Mouse (Mus musculus) heart, embryonic 16.5 days (tissue): ENCODE measurements around the gene Insl3. TPM values are rescaled to one million over a fixed set of nuclear protein-coding genes. Genes with fewer than 3 reads are reported as not detected.
"Not testable (repeated sequence)": the region's sequence is repeated elsewhere in the genome, so short reads cannot be mapped to it uniquely, and the experiment has no call there.

Source experiments
- ATAC-seq: fragments of 200-750 bp; cut with Nextera tagmentation; replicated peaks from 2 replicates; pipeline ENCODE4 v1.8.0; 2017; ENCODE audit warnings: moderate number of reproducible peaks; ENCODE audit not compliant: insufficient read depth, low FRiP score; ENCODE audit errors: extremely low read depth
- H3K27ac ChIP-seq: fragments of 300-500 bp; sonication (generic); 2 replicates; pipeline ENCODE4 v1.5.1; 2014; ENCODE audit warnings: mild to moderate bottlenecking, low read length, control low read depth, moderate library complexity
- H3K27me3 ChIP-seq: fragments of 300-500 bp; sonication (generic); 2 replicates; pipeline ENCODE4 v1.6.1; 2014; ENCODE audit warnings: low read length, mixed read lengths; ENCODE audit not compliant: control insufficient read depth, insufficient read depth
- H3K36me3 ChIP-seq: fragments of 300-500 bp; sonication (generic); 2 replicates; pipeline ENCODE4 v1.6.1; 2014; ENCODE audit not compliant: control insufficient read depth, insufficient read depth
- H3K4me1 ChIP-seq: fragments of 300-500 bp; sonication (generic); 2 replicates; pipeline ENCODE4 v1.6.1; 2014; ENCODE audit warnings: low read length, mixed read lengths; ENCODE audit not compliant: control insufficient read depth, insufficient read depth
- H3K4me2 ChIP-seq: fragments of 300-500 bp; sonication (generic); 2 replicates; pipeline ENCODE4 v1.6.1; 2014; ENCODE audit warnings: low read depth, mild to moderate bottlenecking, control low read depth, low read length
- H3K4me3 ChIP-seq: fragments of 300-500 bp; sonication (generic); 2 replicates; pipeline ENCODE4 v1.5.1; 2014; ENCODE audit warnings: mild to moderate bottlenecking, control low read depth, low read length
- H3K9ac ChIP-seq: fragments of 300-500 bp; sonication (generic); 2 replicates; pipeline ENCODE4 v1.6.1; 2014; ENCODE audit warnings: low read length, control low read depth
- H3K9me3 ChIP-seq: fragments of 300-500 bp; sonication (generic); replicated peaks from 2 replicates; pipeline ENCODE4 v1.6.1; 2016; ENCODE audit warnings: low read length; ENCODE audit not compliant: control insufficient read depth
- WGBS: fragments of 180-500 bp; shearing (Covaris S2); extraction: QIAGEN DNeasy Blood & Tissue Kit; methylation state at CpG from one replicate; pipeline ENCODE4 v1.1.7; 2014; 5-methylcytosine and 5-hydroxymethylcytosine counted together
- polyA plus RNA-seq: library from polyadenylated mRNA; unstranded; fragments of >200 nt; fragmentation: Nextera tagmentation; extraction: Ambion mirVana; gene quantifications from 2 replicates; pipeline ENCODE4 v1.2.1, GENCODE M21; 2015

Gene Insl3
- polyA plus RNA-seq, 1 experiment from 2014 or later: 3.4 TPM

DNA sequence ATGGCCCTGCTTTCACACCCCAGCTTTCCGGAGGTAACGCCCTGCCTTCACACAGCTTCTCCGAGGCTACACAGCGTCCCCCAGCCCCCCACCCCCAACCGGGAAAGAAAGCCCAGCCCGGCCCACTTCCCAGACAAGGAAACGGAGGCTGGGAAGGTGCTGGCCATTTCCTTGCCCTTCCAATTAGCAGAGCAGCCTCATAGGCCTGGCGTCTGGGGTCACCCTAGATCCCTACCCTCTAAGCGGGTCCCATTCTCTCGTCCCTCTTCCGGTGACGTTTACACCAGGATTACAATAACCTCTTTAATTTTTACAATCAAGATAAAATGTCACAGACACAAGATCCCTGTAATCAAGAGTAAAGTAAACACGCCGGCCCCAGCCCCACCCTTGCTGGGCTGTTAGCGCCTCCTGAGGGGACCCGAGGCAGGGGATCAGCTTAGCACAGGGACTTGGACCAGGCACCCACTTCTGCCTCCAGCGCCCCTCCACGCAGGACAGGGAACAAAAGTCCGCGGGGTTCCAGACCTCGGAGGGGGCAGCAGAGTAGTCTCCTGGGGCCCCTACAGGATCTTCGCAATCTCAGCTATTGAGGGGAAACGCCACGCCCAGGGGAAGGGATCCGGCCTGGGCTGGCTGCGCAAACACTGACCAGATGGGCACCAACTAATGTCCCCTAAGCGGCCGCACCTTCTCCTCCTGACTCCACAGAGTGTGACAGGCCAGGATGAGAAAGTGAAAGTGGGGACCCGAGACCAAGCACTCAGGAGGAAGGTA, 11.7 kb downstream of the Insl3 start:
- Histone ChIP-seq H3K4me3 (peak overlapping the region; percentile 53), H3K4me1 (peaks cover 8% of the 10 kb centered on the region), H3K27ac (no peak overlapping the region; the same call in 1 of the 2 replicates), H3K9me3 (no peaks in the 10 kb centered on the region), H3K4me2 (peak overlapping the region; percentile 70), H3K27me3 (peaks cover 38% of the 10 kb centered on the region), H3K36me3 (no peaks in the 10 kb centered on the region), H3K9ac (peak overlapping the region; percentile 63)
- peak; percentile 26; the same call in 1 of the 2 replicates for ATAC-seq
- 6% methylated on average over 29 of the region's 29 CpGs for WGBS

GRCm38 (mm10) chr8:71701414-71702086, 12.5 kb downstream of the Insl3 start, which contains the start of gene B3gnt3:
B3gnt3 (minus strand) TSS chr8:71701789.
- 12% methylated on average over 33 of the region's 34 CpGs for WGBS
- peak; percentile 14; the same call in 1 of the 2 replicates for ATAC-seq
- H3K9me3 ChIP-seq: no peaks in the 10 kb centered on the region

GRCm38 (mm10) chr8:71702087-71702432, 13.0 kb downstream of the Insl3 start:
- no peak for ATAC-seq
- H3K9me3 ChIP-seq: no peaks in the 10 kb centered on the region
- peaks cover 40% of the 10 kb centered on the region for H3K27me3 ChIP-seq
- H3K4me2 ChIP-seq: no peak overlapping the region
- H3K36me3 ChIP-seq: no peaks in the 10 kb centered on the region
- peak overlapping the region; percentile 53; the same call in 1 of the 2 replicates for H3K4me3 ChIP-seq
- no peak overlapping the region for H3K9ac ChIP-seq
- peaks cover 8% of the 10 kb centered on the region for H3K4me1 ChIP-seq
- H3K27ac ChIP-seq: no peak overlapping the region
- WGBS: 29% methylated on average over 4 of the region's 4 CpGs

More at GRCm38 (mm10) chr8:71701414-71702086, 12.5 kb downstream of the Insl3 start, which contains the start of gene B3gnt3:
- Histone ChIP-seq H3K4me2 (peak within 1 kb of the TSS; percentile 70), H3K4me3 (peak within 1 kb of the TSS; percentile 53), H3K36me3 (no peaks in the 10 kb centered on the region), H3K27me3 (peaks cover 38% of the 10 kb centered on the region), H3K4me1 (peaks cover 8% of the 10 kb centered on the region), H3K27ac (no peak within 1 kb of the TSS; the same call in 1 of the 2 replicates), H3K9ac (peak within 1 kb of the TSS; percentile 63)

DNA sequence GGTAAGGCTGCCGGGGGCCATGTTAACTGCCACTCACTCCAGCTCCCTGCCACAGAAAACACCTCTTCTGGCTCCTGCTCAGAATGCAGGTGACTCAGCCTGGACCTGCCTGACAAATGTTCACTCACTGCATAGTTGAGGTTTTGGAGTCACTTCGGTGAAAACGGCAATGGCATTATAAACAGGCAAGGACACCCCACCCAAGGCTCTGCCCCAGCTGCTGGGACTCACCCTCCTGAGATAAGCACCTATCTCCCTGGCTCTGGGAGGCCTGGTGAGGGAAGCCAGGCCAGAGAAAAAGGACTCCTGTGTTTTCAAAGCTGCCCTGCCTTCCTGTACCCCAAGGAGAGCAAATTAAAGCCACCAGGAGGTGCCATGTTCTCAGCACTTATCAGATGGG, 13.9 kb downstream of the Insl3 start:
- Histone ChIP-seq H3K36me3 (no peaks in the 10 kb centered on the region), H3K4me2 (no peak overlapping the region), H3K9ac (no peak overlapping the region), H3K27me3 (peaks cover 44% of the 10 kb centered on the region), H3K4me1 (peaks cover 8% of the 10 kb centered on the region), H3K9me3 (no peaks in the 10 kb centered on the region), H3K27ac (no peak overlapping the region), H3K4me3 (no peak overlapping the region)
- WGBS: 63% methylated on average over 3 of the region's 3 CpGs
- no peak for ATAC-seq

DNA sequence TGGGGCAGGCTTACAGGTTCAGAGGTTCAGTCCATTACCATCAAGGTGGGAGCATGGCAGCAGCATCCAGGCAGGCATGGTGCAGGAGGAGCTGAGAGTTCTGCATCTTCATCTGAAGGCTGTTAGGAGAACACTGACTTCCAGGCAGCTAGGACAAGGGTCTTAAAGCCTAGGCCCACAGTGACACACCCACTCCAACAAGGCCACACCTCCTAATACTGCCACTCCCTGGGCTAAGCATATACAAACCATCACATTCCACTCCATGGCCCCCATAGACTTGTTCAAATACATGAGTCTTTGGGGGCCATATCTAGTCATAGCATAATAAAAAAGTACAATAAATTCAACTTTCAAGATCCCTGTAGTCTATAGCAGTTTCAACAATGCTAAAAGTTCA, 14.4 kb downstream of the Insl3 start:
- not testable (repeated sequence) for H3K27ac ChIP-seq, ATAC-seq, H3K4me3 ChIP-seq, H3K4me1 ChIP-seq, H3K9ac ChIP-seq, H3K9me3 ChIP-seq, H3K4me2 ChIP-seq, H3K36me3 ChIP-seq
- peaks cover 47% of the 10 kb centered on the region for H3K27me3 ChIP-seq

DNA sequence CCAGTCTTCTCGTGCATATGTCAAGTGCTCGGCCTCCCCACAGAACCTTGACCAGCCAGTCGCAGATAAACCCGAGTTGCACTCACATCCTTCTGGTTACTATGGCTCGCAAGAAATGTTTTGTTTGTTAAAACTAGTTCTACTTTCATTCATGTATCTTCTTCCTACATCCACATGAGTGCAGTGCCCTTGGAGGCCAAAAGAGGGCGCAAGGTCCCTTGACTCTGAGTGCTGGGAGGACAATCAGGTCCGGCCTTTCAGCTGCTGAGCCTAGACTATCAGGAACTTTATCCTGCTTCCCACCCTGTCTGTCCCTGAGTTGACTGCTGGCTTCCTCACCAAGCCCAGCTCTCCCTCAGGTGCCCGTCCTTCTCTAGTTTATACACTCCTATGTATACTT, 18.9 kb downstream of the Insl3 start:
- Histone ChIP-seq H3K4me3 (no peak overlapping the region), H3K27me3 (peaks cover 26% of the 10 kb centered on the region), H3K27ac (no peak overlapping the region), H3K36me3 (no peaks in the 10 kb centered on the region), H3K4me2 (no peak overlapping the region), H3K9me3 (no peaks in the 10 kb centered on the region), H3K9ac (no peak overlapping the region), H3K4me1 (no peaks in the 10 kb centered on the region)
- WGBS: 31% methylated on average over 8 of the region's 8 CpGs
- no peak for ATAC-seq

DNA sequence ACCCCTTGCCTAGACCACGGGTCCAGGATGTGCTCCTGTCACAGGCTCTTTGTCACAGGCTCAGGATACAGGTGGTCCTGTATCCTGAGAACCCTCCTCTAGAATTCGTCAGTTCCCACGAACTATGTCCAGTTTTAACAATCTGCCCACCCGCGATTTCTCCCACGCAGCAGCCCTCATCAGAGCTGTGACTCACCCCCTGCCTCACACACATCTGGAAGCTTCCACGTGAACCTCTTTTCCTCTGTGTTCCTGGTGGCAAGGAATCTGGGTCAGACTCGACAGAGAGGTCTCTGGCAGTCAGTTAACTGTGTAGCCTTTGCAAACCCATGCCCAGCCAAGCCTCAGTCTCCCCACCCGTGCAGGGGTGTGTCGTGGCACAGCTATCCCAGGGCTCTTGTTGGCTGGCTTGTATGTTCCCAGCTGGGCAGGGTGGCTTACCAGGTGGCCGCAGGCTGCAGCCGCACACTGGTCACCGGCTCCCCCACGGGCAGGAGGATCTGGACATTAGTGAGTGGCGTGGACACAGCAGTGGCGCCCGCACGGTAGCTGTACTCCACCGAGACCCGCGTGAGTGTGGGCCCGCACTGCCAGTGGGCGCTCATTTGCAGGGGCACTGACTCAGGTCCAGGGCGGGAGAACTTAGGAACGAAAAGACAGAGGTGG, 20.3 kb downstream of the Insl3 start:
- ATAC-seq: no peak

GRCm38 (mm10) chr8:71709800-71710446, 20.9 kb downstream of the Insl3 start:
- ATAC-seq: peak; percentile 71
- H3K9me3 ChIP-seq: no peaks in the 10 kb centered on the region
- H3K4me1 ChIP-seq: no peaks in the 10 kb centered on the region
- no peak overlapping the region; the same call in 1 of the 2 replicates for H3K4me3 ChIP-seq
- H3K27me3 ChIP-seq: peaks cover 18% of the 10 kb centered on the region
- 24% methylated on average over 25 of the region's 25 CpGs for WGBS
- no peak overlapping the region for H3K9ac ChIP-seq
- no peak overlapping the region for H3K27ac ChIP-seq
- H3K4me2 ChIP-seq: peak overlapping the region; percentile 41
- no peaks in the 10 kb centered on the region for H3K36me3 ChIP-seq

More for the DNA sequence above, 20.3 kb downstream of the Insl3 start:
- 41% methylated on average over 25 of the region's 25 CpGs for WGBS
- Histone ChIP-seq H3K9ac (no peak overlapping the region), H3K4me2 (peak overlapping the region; percentile 41; the same call in 1 of the 2 replicates), H3K4me1 (no peaks in the 10 kb centered on the region), H3K27ac (no peak overlapping the region), H3K36me3 (no peaks in the 10 kb centered on the region), H3K27me3 (peaks cover 20% of the 10 kb centered on the region), H3K9me3 (no peaks in the 10 kb centered on the region), H3K4me3 (no peak overlapping the region; the same call in 1 of the 2 replicates)
